Mouse (Mus musculus): ENCODE results near the gene Naa35.

DNA sequence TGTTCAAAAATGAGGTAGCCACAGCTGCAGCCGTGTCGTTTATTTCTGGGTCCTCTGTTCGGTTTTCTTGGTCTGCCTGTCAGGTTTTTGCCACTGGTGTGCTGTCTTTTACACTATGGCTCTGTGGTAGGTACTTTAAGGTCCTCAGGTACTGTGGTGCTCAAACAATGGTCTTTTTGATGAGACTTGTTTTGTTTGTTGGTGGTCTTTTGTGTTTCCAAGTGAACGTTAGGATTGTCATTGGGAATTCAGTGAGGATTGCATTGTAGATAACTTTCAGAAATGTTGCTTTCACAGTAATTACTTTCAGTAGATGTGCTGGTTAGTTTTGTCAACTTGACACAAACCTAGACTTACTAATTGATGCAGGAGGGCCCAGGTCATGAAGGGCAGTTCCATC, 4.6 kb downstream of the Naa35 start:
- no peak for TF ChIP-seq TAL1 (IDR thresholded peaks at IDR 0.05; ENCODE audit: low read length)
- TF ChIP-seq GATA1 (IDR thresholded peaks at IDR 0.05; ENCODE audit: low read length): no peak
